Comparison of ENCODE assay signal across 7 mouse cellular contexts in genomic region chr3:96596228-96596707, GRCm38 (mm10). TPM values are rescaled to one million over a fixed set of nuclear protein-coding genes. Genes with fewer than 3 reads are reported as not detected.
DNase-seq lines count a peak whose midpoint lies in the region; ATAC-seq lines count a peak whose summit lies in the region.

TSS of gene Ankrd34a (plus strand) at chr3:96596636.

- peaks cover 57% of the 10 kb centered on the region for H3K4me1 ChIP-seq in hindbrain, embryonic 16.5 days (ENCODE audit: control insufficient read depth, insufficient read depth, low read depth, low read length)
- H3K4me1 ChIP-seq in midbrain, embryonic 16.5 days (ENCODE audit: control insufficient read depth, insufficient read depth, low read length) = peaks cover 47% of the 10 kb centered on the region

- no peaks in the 10 kb centered on the region for H3K36me3 ChIP-seq in hindbrain, embryonic 16.5 days (ENCODE audit: control insufficient read depth, insufficient read depth, low read length)
- H3K36me3 ChIP-seq in midbrain, embryonic 16.5 days (ENCODE audit: control insufficient read depth, insufficient read depth, low read length) = no peaks in the 10 kb centered on the region

- peak within 1 kb of the TSS; percentile 80 for H3K9ac ChIP-seq in hindbrain, embryonic 16.5 days (ENCODE audit: low read depth, low read length)
- peak within 1 kb of the TSS; percentile 85 for H3K9ac ChIP-seq in midbrain, embryonic 16.5 days (ENCODE audit: low read depth, low read length)

- peak within 1 kb of the TSS; percentile 59 for H3K4me3 ChIP-seq in hindbrain, embryonic 16.5 days (ENCODE audit: low read length)
- H3K4me3 ChIP-seq in midbrain, embryonic 16.5 days (ENCODE audit: low read depth, low read length) = peak within 1 kb of the TSS; percentile 57

- intact Hi-C loops in left cerebral cortex, postnatal 25 days (cut with DNase I) = loop anchor here (2.0 kb wide), 1 partner anchor 15 kb away; no protein-coding TSS in a partner anchor

- peak within 1 kb of the TSS; percentile 77 for H3K27ac ChIP-seq in hindbrain, embryonic 16.5 days (ENCODE audit: low read depth, low read length)
- peak within 1 kb of the TSS; percentile 66 for H3K27ac ChIP-seq in midbrain, embryonic 16.5 days (ENCODE audit: low read length)

- no peaks in the 10 kb centered on the region for H3K9me3 ChIP-seq in hindbrain, embryonic 16.5 days (ENCODE audit: control insufficient read depth, low read length)
- no peaks in the 10 kb centered on the region for H3K9me3 ChIP-seq in midbrain, embryonic 16.5 days (replicated peaks; ENCODE audit: control insufficient read depth, low read length, poor library complexity, severe bottlenecking)

- peak; percentile 6; the same call in 1 of the 2 replicates for ATAC-seq in hindbrain, embryonic 16.5 days
- ATAC-seq in midbrain, embryonic 16.5 days = no peak

- 2% methylated on average over 21 of the region's 23 CpGs for WGBS in hindbrain, embryonic 16.5 days
- WGBS in midbrain, embryonic 16.5 days = under 1% methylated on average over 22 of the region's 23 CpGs

- H3K4me2 ChIP-seq in hindbrain, embryonic 16.5 days (ENCODE audit: low read length) = peak within 1 kb of the TSS; percentile 99
- H3K4me2 ChIP-seq in midbrain, embryonic 16.5 days (ENCODE audit: low read length) = peak within 1 kb of the TSS; percentile 85

- no peaks in the 10 kb centered on the region for H3K27me3 ChIP-seq in hindbrain, embryonic 16.5 days (replicated peaks; ENCODE audit: control insufficient read depth, insufficient read depth, low read length)
- no peaks in the 10 kb centered on the region for H3K27me3 ChIP-seq in midbrain, embryonic 16.5 days (ENCODE audit: control insufficient read depth, insufficient read depth, low read depth, low read length)

- DNase-seq in adrenal gland, adult 2 months = peak; percentile 74
- peak; percentile 92 for DNase-seq in cerebellum, adult 11-12 months
- DNase-seq in frontal cortex, postnatal 25 days (ENCODE audit: low spot score in 2 of 2) = peak; percentile 53 to 65
- peak; percentile 83 to 92 for DNase-seq in left cerebral cortex, postnatal 25 days (ENCODE audit: low spot score in 2 of 2)
- DNase-seq in embryo, embryonic 9.5 days (ENCODE audit: extremely low spot score) = no peak

RNA-seq across cellular contexts. Expression of gene Ankrd34a, which starts in this region (rescaled TPM):
- total RNA-seq in adrenal gland, adult 2 months (2021) = 1 to 10 TPM in 1 of 2 experiments, under 1 TPM in 1; 0.75 to 2.3 TPM
- 1.8 and 2.0 TPM in 2 replicates for polyA plus RNA-seq in adrenal gland, adult 2 months (2012; rRNA removed)
- 21.5 and 23.9 TPM in 2 replicates for polyA plus RNA-seq in hindbrain, embryonic 16.5 days (2015; fragmentation: Nextera tagmentation; extraction: Ambion mirVana)
- 10 to 100 TPM; 73.5 to 74.2 TPM for total RNA-seq in left cerebral cortex, postnatal 25 days (2021)
- polyA plus RNA-seq in midbrain, embryonic 16.5 days (2015; fragmentation: Nextera tagmentation; extraction: Ambion mirVana) = 16.4 and 20.6 TPM in 2 replicates

Comparison
In these comparisons a context has a peak if more than half of its experiments do, and no peak if none do; other contexts are left out.
1. RNA of gene Ankrd34a (total RNA-seq): 73.5 to 74.2 TPM in left cerebral cortex, postnatal 25 days; 0.75 to 2.3 TPM in adrenal gland, adult 2 months; every median in the first group is over 10 times any median in the second.